Mouse (Mus musculus) neural tube, embryonic 15.5 days (tissue): ENCODE results near the gene Ncmap. TPM values are rescaled to one million over a fixed set of nuclear protein-coding genes. Genes with fewer than 3 reads are reported as not detected.
A peak's percentile ranks its signal among the peaks of the same experiment; 100 is the strongest.

Source experiments
- ATAC-seq: fragments of 200-750 bp; cut with Nextera tagmentation; 2 replicates; pipeline ENCODE4 v1.8.0; 2017; ENCODE audit warnings: mild to moderate bottlenecking, moderate TSS enrichment, moderate library complexity; ENCODE audit not compliant: low FRiP score
- H3K27ac ChIP-seq: fragments of 300-500 bp; sonication (generic); replicated peaks from 2 replicates; pipeline ENCODE4 v1.5.1; 2015; ENCODE audit warnings: mild to moderate bottlenecking, inconsistent platforms
- H3K27me3 ChIP-seq: fragments of 300-500 bp; sonication (generic); replicated peaks from 2 replicates; pipeline ENCODE4 v1.6.1; 2015; ENCODE audit warnings: inconsistent platforms
- H3K36me3 ChIP-seq: fragments of 300-500 bp; sonication (generic); 2 replicates; pipeline ENCODE4 v1.6.1; 2015; ENCODE audit warnings: inconsistent platforms
- H3K4me1 ChIP-seq: fragments of 300-500 bp; sonication (generic); 2 replicates; pipeline ENCODE4 v1.6.1; 2015; ENCODE audit warnings: inconsistent platforms
- H3K4me2 ChIP-seq: fragments of 300-500 bp; sonication (generic); 2 replicates; pipeline ENCODE4 v1.6.1; 2015; ENCODE audit warnings: inconsistent platforms, mild to moderate bottlenecking, moderate library complexity
- H3K4me3 ChIP-seq: fragments of 300-500 bp; sonication (generic); replicated peaks from 2 replicates; pipeline ENCODE4 v1.5.1; 2015; ENCODE audit warnings: mild to moderate bottlenecking, inconsistent platforms
- H3K9ac ChIP-seq: fragments of 300-500 bp; sonication (generic); replicated peaks from 2 replicates; pipeline ENCODE4 v1.6.1; 2015; ENCODE audit warnings: mild to moderate bottlenecking, inconsistent platforms
- H3K9me3 ChIP-seq: fragments of 300-500 bp; sonication (generic); replicated peaks from 2 replicates; pipeline ENCODE4 v1.6.1; 2016; ENCODE audit warnings: inconsistent platforms
- WGBS: fragments of 180-500 bp; shearing (Covaris S2); methylation state at CpG from one replicate; pipeline ENCODE4 v1.1.7; 2015; ENCODE audit warnings: mixed read lengths; 5-methylcytosine and 5-hydroxymethylcytosine counted together
- polyA plus RNA-seq: library from polyadenylated mRNA; unstranded; fragments of >200 nt; fragmentation: Nextera tagmentation; extraction: Ambion mirVana; gene quantifications from 2 replicates; pipeline ENCODE4 v1.2.1, GENCODE M21; 2015

Ncmap gene
- polyA plus RNA-seq, 1 experiment from 2014 or later: 1.7 TPM

GRCm38 (mm10) chr4:135397551-135397950 is 476 bp downstream of the Ncmap start:
- ATAC-seq: no peak
- peak overlapping the region; percentile 62 for H3K4me2 ChIP-seq
- H3K9ac ChIP-seq: peak overlapping the region; percentile 17; the same call in 1 of the 2 replicates
- peaks cover 12% of the 10 kb centered on the region for H3K4me1 ChIP-seq
- peaks cover 40% of the 10 kb centered on the region for H3K27me3 ChIP-seq
- 3% methylated on average over 16 of the region's 16 CpGs for WGBS
- no peaks in the 10 kb centered on the region for H3K36me3 ChIP-seq
- no peaks in the 10 kb centered on the region for H3K9me3 ChIP-seq
- peak overlapping the region; percentile 34 for H3K4me3 ChIP-seq
- H3K27ac ChIP-seq: no peak overlapping the region

DNA sequence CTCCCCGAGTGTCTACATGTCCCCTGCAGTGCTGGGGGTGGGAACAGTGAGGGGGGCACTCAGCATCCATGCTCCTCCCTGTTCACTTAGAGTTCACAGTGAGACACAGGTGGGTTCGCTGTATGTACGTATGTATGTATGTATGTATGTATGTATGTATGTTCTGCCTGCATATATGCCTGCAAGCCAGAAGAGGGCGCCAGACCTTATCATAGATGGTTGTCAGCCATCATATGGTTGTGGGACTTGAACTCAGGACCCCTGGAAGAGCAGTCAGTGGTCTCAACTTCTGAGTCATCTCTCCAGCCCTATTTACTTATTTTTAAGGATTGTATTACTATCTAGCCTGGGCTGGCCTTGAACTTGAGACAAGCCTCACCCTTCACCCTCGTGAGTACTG is 1.7 kb downstream of the Ncmap start:
- no peaks in the 10 kb centered on the region for H3K36me3 ChIP-seq
- no peak overlapping the region for H3K9ac ChIP-seq
- no peak overlapping the region for H3K4me2 ChIP-seq
- no peak overlapping the region for H3K4me3 ChIP-seq
- peaks cover 12% of the 10 kb centered on the region for H3K4me1 ChIP-seq
- ATAC-seq: no peak
- no peaks in the 10 kb centered on the region for H3K9me3 ChIP-seq
- peaks cover 40% of the 10 kb centered on the region for H3K27me3 ChIP-seq
- 95% methylated on average over 5 of the region's 5 CpGs for WGBS
- H3K27ac ChIP-seq: no peak overlapping the region

DNA sequence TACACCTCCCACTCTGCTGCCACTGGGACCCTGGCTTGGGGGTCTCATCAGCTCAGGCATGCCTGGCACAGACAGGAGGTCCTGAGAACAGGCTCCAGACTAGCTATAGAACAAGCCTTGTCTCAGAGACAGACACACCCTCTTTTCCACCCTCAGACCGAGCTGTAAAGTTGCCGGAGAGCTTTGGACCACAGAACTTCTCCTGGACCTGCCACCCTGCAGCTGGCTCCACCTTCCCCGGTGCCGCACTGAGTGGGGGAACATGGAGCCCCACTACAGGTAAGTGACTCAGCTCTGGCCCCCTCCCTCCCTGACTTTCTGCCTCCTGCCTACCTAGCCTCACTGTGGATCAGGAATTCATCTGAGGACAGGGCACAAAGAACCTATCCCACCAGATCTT is 2.7 kb downstream of the Ncmap start:
- Histone ChIP-seq H3K9me3 (no peaks in the 10 kb centered on the region), H3K9ac (no peak overlapping the region), H3K36me3 (no peaks in the 10 kb centered on the region), H3K4me3 (no peak overlapping the region), H3K4me2 (no peak overlapping the region), H3K27ac (no peak overlapping the region), H3K4me1 (peaks cover 12% of the 10 kb centered on the region), H3K27me3 (peaks cover 40% of the 10 kb centered on the region)
- WGBS: 91% methylated on average over 4 of the region's 4 CpGs
- no peak for ATAC-seq

- no peak for ATAC-seq
- H3K9me3 ChIP-seq: no peaks in the 10 kb centered on the region
- H3K4me3 ChIP-seq: no peak overlapping the region
- no peaks in the 10 kb centered on the region for H3K36me3 ChIP-seq
- H3K9ac ChIP-seq: no peak overlapping the region
- H3K4me1 ChIP-seq: peaks cover 12% of the 10 kb centered on the region
- 84% methylated on average over 7 of the region's 7 CpGs for WGBS
- no peak overlapping the region for H3K4me2 ChIP-seq
- peaks cover 39% of the 10 kb centered on the region for H3K27me3 ChIP-seq
- no peak overlapping the region for H3K27ac ChIP-seq
Measured at GRCm38 (mm10) chr4:135394666-135395065, 3.4 kb downstream of the Ncmap start.

- Histone ChIP-seq H3K4me1 (peaks cover 10% of the 10 kb centered on the region), H3K27ac (no peak overlapping the region), H3K4me2 (no peak overlapping the region), H3K4me3 (no peak overlapping the region), H3K36me3 (no peaks in the 10 kb centered on the region), H3K9ac (no peak overlapping the region), H3K27me3 (peaks cover 26% of the 10 kb centered on the region), H3K9me3 (no peaks in the 10 kb centered on the region)
- WGBS: 82% methylated on average over 6 of the region's 6 CpGs
- ATAC-seq: no peak
Measured at GRCm38 (mm10) chr4:135393381-135393780, 4.6 kb downstream of the Ncmap start.

GRCm38 (mm10) chr4:135392801-135393200 is 5.2 kb downstream of the Ncmap start:
- H3K4me2 ChIP-seq: no peak overlapping the region
- H3K27me3 ChIP-seq: peaks cover 20% of the 10 kb centered on the region
- ATAC-seq: no peak
- 88% methylated on average over 3 of the region's 3 CpGs for WGBS
- no peaks in the 10 kb centered on the region for H3K36me3 ChIP-seq
- no peak overlapping the region for H3K4me3 ChIP-seq
- peaks cover 4% of the 10 kb centered on the region for H3K4me1 ChIP-seq
- H3K27ac ChIP-seq: no peak overlapping the region
- no peak overlapping the region for H3K9ac ChIP-seq
- no peaks in the 10 kb centered on the region for H3K9me3 ChIP-seq

- Histone ChIP-seq H3K27me3 (peaks cover 3% of the 10 kb centered on the region), H3K4me2 (no peak overlapping the region), H3K36me3 (no peaks in the 10 kb centered on the region), H3K27ac (no peak overlapping the region), H3K4me1 (no peaks in the 10 kb centered on the region), H3K4me3 (no peak overlapping the region), H3K9ac (no peak overlapping the region), H3K9me3 (no peaks in the 10 kb centered on the region)
- WGBS: 72% methylated on average over 6 of the region's 6 CpGs
- no peak for ATAC-seq
Measured at GRCm38 (mm10) chr4:135391014-135391413, 7.0 kb downstream of the Ncmap start.

- 56% methylated on average over 10 of the region's 10 CpGs for WGBS
- no peaks in the 10 kb centered on the region for H3K27me3 ChIP-seq
- ATAC-seq: no peak
Measured at GRCm38 (mm10) chr4:135385614-135386013, 12.4 kb downstream of the Ncmap start.

DNA sequence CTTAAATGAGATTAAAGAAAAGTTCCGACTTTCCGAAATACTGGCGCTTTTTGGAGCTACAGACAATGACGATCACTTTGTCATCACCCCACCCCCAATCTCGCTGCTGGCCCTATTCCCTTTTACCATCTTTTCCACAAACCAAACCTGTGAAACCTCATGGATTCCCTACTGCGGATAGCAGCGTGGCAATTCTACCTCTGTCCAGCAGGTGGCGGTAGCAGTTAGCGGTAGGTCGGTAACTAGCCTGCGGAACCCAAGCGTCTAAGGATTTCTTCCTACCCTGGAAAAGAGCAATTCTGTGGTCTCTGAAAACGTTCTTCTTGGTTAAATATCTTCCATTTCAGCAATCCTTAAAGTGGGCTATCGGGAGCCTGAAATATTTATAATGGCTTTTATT is 15.7 kb downstream of the Ncmap start:
- 7% methylated on average over 14 of the region's 14 CpGs for WGBS
- H3K4me2 ChIP-seq: no peak overlapping the region; the same call in 1 of the 2 replicates

More at GRCm38 (mm10) chr4:135385614-135386013, 12.4 kb downstream of the Ncmap start:
- Histone ChIP-seq H3K9me3 (no peaks in the 10 kb centered on the region), H3K27ac (no peak overlapping the region), H3K4me2 (no peak overlapping the region), H3K4me1 (peaks cover 7% of the 10 kb centered on the region; the same call in 1 of the 2 replicates), H3K9ac (no peak overlapping the region), H3K4me3 (no peak overlapping the region), H3K36me3 (no peaks in the 10 kb centered on the region)

DNA sequence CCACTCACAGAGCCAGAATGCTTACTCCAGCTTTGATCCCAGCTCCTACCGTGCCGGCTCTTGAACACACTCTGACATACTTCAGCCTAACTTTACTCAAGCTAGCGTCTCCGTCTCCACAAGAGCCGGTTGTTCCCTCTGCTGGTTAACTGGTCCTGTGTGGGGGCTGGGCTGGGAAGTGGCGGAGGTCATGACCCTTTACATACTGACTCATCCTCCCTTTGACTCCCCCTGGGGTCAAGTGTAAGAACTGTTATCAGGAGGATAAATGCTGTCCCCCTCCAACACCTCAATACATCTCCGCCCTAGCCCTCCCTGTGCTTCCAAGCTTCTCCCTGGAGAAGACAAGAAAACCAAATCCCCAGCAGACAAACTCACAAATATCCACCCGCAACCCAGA is 16.7 kb downstream of the Ncmap start:
- Histone ChIP-seq H3K4me3 (no peak overlapping the region), H3K9ac (no peak overlapping the region), H3K4me2 (no peak overlapping the region), H3K4me1 (peaks cover 7% of the 10 kb centered on the region; the same call in 1 of the 2 replicates), H3K9me3 (no peaks in the 10 kb centered on the region), H3K27ac (no peak overlapping the region), H3K27me3 (no peaks in the 10 kb centered on the region), H3K36me3 (no peaks in the 10 kb centered on the region)
- ATAC-seq: no peak
- WGBS: 50% methylated on average over 8 of the region's 8 CpGs

More for the DNA sequence above, 15.7 kb downstream of the Ncmap start:
- Histone ChIP-seq H3K4me3 (no peak overlapping the region), H3K27me3 (no peaks in the 10 kb centered on the region), H3K36me3 (no peaks in the 10 kb centered on the region), H3K27ac (no peak overlapping the region), H3K9ac (no peak overlapping the region), H3K9me3 (no peaks in the 10 kb centered on the region), H3K4me1 (peaks cover 7% of the 10 kb centered on the region; the same call in 1 of the 2 replicates)
- peak; percentile 50; the same call in 1 of the 2 replicates for ATAC-seq

DNA sequence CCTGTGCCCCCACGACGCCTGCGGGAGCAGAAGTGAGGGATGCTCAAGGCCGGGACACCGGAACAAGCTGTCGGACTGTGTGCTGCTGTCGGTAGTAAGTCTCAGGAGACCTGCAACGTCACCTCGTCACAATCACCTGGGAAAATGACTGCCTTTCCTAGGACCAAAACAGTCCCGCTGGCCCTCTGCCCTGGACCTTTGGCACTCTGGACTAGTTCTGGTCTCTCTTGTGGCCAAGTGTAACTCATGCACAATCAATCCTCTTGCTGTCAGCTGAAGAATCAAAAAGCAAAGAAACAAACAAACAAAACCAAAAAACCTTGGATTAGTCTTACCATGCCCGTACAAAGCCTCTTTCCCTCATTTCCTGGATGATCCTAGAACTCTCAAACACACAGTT is 20.8 kb downstream of the Ncmap start:
- Histone ChIP-seq H3K4me3 (no peak overlapping the region), H3K4me1 (no peaks in the 10 kb centered on the region), H3K27ac (no peak overlapping the region), H3K4me2 (no peak overlapping the region), H3K36me3 (no peaks in the 10 kb centered on the region), H3K9ac (no peak overlapping the region), H3K27me3 (no peaks in the 10 kb centered on the region), H3K9me3 (no peaks in the 10 kb centered on the region)
- WGBS: 87% methylated on average over 11 of the region's 11 CpGs
- ATAC-seq: no peak

GRCm38 (mm10) chr4:135375444-135375843 is 22.6 kb downstream of the Ncmap start:
- no peak for ATAC-seq
- Histone ChIP-seq H3K27me3 (no peaks in the 10 kb centered on the region), H3K4me1 (no peaks in the 10 kb centered on the region), H3K36me3 (no peaks in the 10 kb centered on the region), H3K9ac (no peak overlapping the region), H3K9me3 (no peaks in the 10 kb centered on the region), H3K27ac (no peak overlapping the region), H3K4me3 (no peak overlapping the region), H3K4me2 (no peak overlapping the region)
- 75% methylated on average over 3 of the region's 3 CpGs for WGBS

DNA sequence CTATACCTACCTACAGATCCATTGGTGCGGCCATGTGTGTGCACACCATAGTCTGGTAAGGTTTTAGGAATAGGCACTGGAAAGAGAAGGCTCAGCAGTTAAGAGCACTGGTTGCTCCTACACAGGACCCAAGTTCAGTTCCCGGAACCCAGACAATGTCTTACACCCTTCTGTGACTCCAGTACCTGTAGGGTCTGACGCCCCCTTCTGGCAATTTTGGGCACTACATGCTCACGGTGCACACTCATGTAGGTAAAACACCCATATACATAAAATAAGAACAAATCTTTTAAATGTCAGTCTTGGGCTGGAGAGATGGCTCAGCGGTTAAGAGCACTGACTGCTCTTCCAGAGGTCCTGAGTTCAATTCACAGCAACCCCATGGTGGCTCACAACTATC is 24.7 kb downstream of the Ncmap start:
- H3K4me1 ChIP-seq: no peaks in the 10 kb centered on the region
- H3K9me3 ChIP-seq: no peaks in the 10 kb centered on the region
- H3K9ac ChIP-seq: no peak overlapping the region
- H3K27ac ChIP-seq: no peak overlapping the region
- H3K27me3 ChIP-seq: no peaks in the 10 kb centered on the region
- no peak overlapping the region for H3K4me2 ChIP-seq
- H3K4me3 ChIP-seq: no peak overlapping the region
- H3K36me3 ChIP-seq: no peaks in the 10 kb centered on the region
- ATAC-seq: no peak
- 81% methylated on average over 5 of the region's 5 CpGs for WGBS
